Mouse (Mus musculus): ENCODE measurements around the gene Prmt1.
A peak's percentile ranks its signal among the peaks of the same experiment; 100 is the strongest.

Gene Prmt1

GRCm38 (mm10) chr7:45012011-45012410 lies 25.6 kb upstream of the Prmt1 start:
- DNase-seq = no peak

GRCm38 (mm10) chr7:45008411-45008810 lies 22.0 kb upstream of the Prmt1 start:
- DNase-seq = no peak

- DNase-seq = no peak
Measured at GRCm38 (mm10) chr7:45007846-45008245, 21.5 kb upstream of the Prmt1 start.

GRCm38 (mm10) chr7:45007141-45007540 lies 20.8 kb upstream of the Prmt1 start:
- no peak for DNase-seq

GRCm38 (mm10) chr7:45006503-45006902 lies 20.1 kb upstream of the Prmt1 start:
- no peak for DNase-seq

GRCm38 (mm10) chr7:45005321-45005992 lies 19.1 kb upstream of the Prmt1 start:
- no peak for DNase-seq

- no peak for DNase-seq
Measured at GRCm38 (mm10) chr7:45004546-45004945, 18.2 kb upstream of the Prmt1 start.

- no peak for DNase-seq
Measured at GRCm38 (mm10) chr7:45002440-45002839, 16.1 kb upstream of the Prmt1 start.

- no peak for DNase-seq
Measured at GRCm38 (mm10) chr7:45000539-45001114, 14.3 kb upstream of the Prmt1 start.

GRCm38 (mm10) chr7:44999753-45000152 lies 13.4 kb upstream of the Prmt1 start:
- no peak for DNase-seq

GRCm38 (mm10) chr7:44998501-44998955 lies 12.2 kb upstream of the Prmt1 start, which contains the start of gene Bcl2l12:
Gene Bcl2l12 (minus strand): TSS chr7:44998712.
- no peak for DNase-seq

GRCm38 (mm10) chr7:44997940-44998428 lies 11.6 kb upstream of the Prmt1 start:
- no peak for DNase-seq

- peak; percentile 96 for DNase-seq
Measured at GRCm38 (mm10) chr7:44997231-44997939, 11.0 kb upstream of the Prmt1 start, which contains the start of gene Irf3. Gene Irf3 (plus strand): TSS chr7:44997648.

GRCm38 (mm10) chr7:44996672-44997071 lies 10.3 kb upstream of the Prmt1 start:
- no peak for DNase-seq

- DNase-seq = no peak
Measured at GRCm38 (mm10) chr7:44986879-44987718, 731 bp upstream of the Prmt1 start.

GRCm38 (mm10) chr7:44985595-44986191 lies 675 bp downstream of the Prmt1 start:
- DNase-seq = peak; percentile 65

GRCm38 (mm10) chr7:44984833-44985164 lies 1.6 kb downstream of the Prmt1 start:
- DNase-seq = no peak

- no peak for DNase-seq
Measured at GRCm38 (mm10) chr7:44983944-44984832, 2.2 kb downstream of the Prmt1 start.

- DNase-seq = peak; percentile 74
Measured at GRCm38 (mm10) chr7:44983085-44983484, 3.3 kb downstream of the Prmt1 start.

GRCm38 (mm10) chr7:44981539-44981938 lies 4.8 kb downstream of the Prmt1 start:
- no peak for DNase-seq

- DNase-seq = no peak
Measured at GRCm38 (mm10) chr7:44978300-44978699, 8.1 kb downstream of the Prmt1 start.

GRCm38 (mm10) chr7:44975117-44975419 lies 11.3 kb downstream of the Prmt1 start:
- no peak for DNase-seq

Data from layer of hippocampus, adult 9-11 months (tissue).